Mouse (Mus musculus) cerebellum, adult 8-10 months (tissue): ENCODE measurements around the gene Hsp90ab1.

Source experiments
- DNase-seq: peaks from one replicate; pipeline ENCODE4 v3.0.0; 2022

Hsp90ab1 gene

GRCm38 (mm10) chr17:45536264-45536663 is 36.8 kb downstream of the Hsp90ab1 start:
- no peak for DNase-seq

GRCm38 (mm10) chr17:45532896-45533295 is 40.2 kb downstream of the Hsp90ab1 start:
- no peak for DNase-seq

- DNase-seq, result peak; percentile 91
These were observed 42.7 kb downstream of the Hsp90ab1 start for GRCm38 (mm10) chr17:45530346-45530782.

- no peak for DNase-seq
These were observed 46.5 kb downstream of the Hsp90ab1 start for GRCm38 (mm10) chr17:45526571-45526970.

- peak; percentile 41 for DNase-seq
These were observed 48.1 kb downstream of the Hsp90ab1 start for GRCm38 (mm10) chr17:45524961-45525360.

GRCm38 (mm10) chr17:45523263-45523662 is 49.8 kb downstream of the Hsp90ab1 start, which contains the start of gene Tcte1:
Gene Tcte1 (plus strand): TSS chr17:45523434.
- no peak for DNase-seq

- DNase-seq, result peak; percentile 42
These were observed 52.9 kb downstream of the Hsp90ab1 start for GRCm38 (mm10) chr17:45520136-45520535.

- DNase-seq, result peak; percentile 83
These were observed 54.1 kb downstream of the Hsp90ab1 start for GRCm38 (mm10) chr17:45518766-45519475.
